Mouse (Mus musculus): Measurements from ENCODE around the gene Plcg1.

The Plcg1 gene

DNA sequence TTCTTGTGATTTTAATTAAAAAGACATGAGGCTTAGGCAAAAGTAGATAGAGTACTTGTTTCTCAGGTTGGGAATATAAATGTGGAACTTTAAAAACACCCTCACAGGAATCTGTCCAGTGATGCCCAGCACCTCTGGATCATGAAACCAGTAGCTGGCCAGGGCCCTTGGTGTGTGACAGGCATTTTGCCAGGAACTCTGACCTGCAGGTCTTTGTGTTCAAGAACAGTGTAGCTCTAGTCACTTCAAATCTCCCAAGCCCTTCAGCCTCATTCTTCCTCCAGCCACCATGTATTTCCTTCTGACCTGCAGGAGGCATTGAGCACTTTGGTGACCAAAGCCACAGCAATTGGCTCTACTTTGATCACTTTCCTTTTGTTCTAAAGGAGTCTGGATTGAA lies 39.3 kb downstream of the Plcg1 start:
- DNase-seq (ENCODE audit: low spot score), result no peak

DNA sequence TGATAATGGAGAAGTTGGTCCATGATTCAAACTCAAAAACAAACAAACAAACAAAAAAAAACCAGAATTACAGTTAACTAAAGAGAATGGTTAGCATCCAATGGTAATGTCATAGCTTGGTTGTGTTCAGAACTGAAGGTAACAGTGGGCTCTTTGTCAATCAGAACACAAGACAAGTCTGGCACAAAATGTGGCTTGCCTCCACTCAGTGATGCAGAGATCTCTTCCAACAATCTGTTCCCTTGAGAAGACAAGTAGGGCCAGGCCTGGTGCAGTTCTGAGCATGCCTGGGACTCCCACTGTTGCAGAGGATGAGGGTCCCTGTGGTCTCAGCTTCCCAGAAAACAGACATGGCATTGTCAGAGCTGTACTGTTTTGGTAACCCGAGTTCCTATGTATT lies 39.8 kb downstream of the Plcg1 start:
- DNase-seq (ENCODE audit: low spot score), result no peak

DNA sequence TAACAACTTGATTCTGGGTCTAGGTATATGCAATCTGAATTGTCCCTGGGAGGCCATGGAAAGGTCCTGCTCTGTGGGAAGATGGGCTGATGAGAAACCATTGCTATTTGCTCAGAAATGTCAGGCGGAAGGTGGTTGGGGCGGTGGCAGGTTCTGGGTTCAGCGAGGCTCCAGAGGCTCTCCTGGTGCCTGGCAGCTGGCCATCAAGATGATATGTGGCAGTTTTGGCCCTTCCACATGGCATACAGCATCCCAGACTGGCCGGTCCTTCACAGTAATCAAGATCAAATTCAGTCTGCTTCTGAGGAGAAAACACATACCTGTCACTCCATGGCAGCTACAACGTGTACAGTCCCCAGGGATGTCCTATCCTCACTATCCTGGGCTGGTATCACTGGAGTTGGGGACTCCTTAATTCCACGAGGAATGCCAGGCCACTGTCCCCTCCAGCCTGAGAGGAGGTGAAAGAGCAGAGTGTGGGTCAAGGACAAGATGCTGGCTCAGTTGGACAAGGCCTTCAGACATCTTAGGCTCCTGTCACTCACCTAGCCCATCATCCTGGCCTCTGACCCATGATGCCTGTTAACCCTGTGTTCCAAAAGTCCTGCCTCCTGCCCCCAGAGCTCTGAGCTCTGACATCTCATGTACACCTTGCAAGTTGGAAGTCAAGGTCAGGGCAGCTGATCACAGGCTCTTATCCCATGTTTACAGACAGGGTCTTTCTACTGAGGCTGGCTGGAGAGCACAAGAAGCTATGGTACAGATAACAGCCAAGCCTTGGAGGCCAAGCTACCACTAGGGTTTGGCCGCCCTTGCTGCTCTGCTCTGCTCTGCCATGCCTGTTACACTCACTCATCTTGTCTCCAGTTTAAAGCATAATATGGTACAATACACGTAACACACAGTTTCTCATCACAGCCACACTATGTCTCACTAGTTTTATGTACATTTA lies 40.5 kb downstream of the Plcg1 start:
- DNase-seq (ENCODE audit: low spot score), result no peak

DNA sequence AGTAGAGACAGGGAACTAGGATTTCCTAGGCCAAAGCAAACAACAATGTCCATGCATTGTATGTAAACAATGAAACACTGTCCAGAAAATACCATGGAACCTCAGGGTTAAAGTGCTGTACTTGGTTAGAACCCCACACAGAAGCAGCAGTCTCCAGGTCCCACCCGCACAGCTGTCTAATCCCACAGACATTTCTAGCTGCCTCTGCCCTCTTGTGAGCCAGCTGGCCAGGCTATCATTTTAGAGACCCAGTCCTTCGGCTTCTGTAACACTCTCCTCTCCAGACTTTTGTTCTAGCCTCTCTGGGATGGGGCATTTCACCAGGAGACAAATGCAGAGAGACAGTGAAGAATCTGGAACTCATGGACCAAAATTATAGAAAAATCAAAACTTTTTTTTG lies 46.9 kb downstream of the Plcg1 start:
- DNase-seq (ENCODE audit: low spot score), result no peak

DNA sequence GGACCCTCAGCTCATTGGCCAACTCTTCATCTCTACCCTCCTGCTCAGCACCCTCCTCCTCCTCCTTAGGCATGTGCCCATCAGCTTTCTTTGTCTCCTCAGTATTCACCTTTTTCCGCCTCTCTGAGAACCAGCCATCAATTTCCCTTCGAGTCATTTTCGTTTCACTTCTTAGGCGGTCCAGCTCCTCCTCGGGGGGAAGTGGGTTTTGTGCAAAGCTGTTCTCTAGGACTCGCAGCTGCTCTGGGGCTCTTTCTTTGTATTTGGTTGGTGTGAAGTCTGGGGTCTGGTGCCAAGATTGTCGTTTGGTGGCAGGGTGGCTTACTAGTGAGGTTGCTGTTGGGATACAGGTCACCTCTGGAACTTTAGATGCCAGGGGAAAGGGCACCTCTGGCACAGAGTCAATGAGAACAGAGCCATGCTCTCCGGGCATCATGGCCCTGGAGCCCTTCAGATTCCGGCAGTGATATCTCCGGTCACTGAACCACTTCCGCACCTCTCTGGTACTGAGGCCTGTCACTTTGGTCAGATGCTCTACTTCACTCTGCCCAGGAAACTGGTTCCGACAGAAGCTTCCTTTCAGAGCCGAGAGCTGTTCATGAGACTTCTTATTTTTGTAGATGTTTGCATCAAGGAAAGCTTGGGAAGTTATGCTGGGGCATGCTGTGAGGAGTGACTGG lies 49.2 kb downstream of the Plcg1 start:
- no peak for DNase-seq (ENCODE audit: low spot score)

DNA sequence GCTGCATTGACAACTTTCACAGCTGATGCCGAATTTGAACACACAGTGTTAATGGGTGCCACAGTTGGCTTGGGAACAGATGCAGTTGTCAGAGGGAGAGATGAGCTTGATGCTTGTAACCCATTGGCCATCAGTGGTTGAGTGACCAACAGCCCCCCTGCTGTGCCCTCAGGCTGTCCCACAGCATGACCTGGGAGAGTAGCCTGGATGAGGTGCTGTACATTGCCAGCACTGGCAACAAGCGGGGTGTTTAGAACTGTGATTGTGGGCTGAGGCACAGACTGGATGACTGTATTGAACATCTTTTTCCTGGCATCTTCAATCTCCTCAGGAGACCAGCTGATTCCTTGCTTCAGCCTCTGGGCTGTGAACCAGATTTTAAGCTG lies 49.7 kb downstream of the Plcg1 start:
- DNase-seq (ENCODE audit: low spot score), result no peak

DNA sequence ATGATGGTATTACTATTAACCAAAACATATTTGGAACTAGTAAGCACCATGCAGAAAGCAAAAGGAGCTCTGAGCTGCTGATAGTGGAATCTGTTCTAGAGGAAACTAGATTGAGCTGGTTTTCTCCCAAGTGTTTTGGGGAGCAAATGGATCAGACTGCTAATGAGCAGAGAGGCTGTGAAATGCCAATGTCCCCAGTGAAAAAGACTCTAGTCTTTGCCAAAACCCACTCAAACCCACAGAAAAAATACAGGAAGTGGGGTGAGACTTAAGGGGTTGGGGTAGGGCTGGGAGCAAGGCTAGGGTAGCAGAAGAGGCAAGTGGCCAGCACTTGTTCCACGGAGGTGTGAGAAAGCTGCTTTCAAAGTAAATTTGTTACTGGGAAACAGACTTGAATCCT lies 55.2 kb downstream of the Plcg1 start:
- DNase-seq (ENCODE audit: low spot score), result no peak

DNA sequence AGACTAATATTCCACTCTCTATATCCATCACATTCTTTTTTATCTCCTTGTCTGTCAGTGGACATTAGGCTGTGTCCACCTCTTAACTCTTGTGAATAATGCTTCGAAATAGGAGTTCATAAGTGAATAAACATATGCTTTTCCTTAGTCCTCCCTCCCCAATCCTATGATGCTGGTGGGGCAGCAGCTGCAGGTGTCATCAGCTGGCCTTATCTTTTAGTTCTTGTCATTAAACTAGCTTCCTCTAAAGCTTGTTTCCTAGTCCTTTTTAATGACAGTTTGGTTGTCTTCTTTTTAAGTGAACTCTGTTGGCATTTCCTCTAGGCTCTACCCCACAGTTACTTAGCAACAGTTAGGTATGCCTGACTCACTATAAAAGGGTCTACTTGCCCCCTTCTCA lies 57.9 kb downstream of the Plcg1 start:
- DNase-seq (ENCODE audit: low spot score), result no peak

DNA sequence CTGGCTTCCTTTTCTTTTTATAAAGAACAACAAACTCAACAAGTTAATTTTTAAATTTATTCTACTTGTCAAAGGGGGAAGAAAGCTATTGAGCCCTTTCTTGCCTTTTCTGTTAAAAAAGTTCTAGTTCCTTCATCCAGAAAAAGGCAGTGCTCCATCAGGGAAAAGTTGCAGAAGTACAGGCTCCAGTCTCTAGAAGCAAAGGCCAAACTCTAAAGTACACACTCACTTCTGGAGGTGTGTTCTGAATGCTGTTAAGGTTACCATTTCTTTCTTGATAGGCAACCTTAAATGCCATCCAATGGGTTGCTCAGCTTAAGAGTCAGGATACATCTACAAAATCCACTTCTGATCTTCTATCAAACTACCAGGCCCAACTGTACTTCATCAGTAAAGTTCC lies 58.6 kb downstream of the Plcg1 start:
- no peak for DNase-seq (ENCODE audit: low spot score)

DNA sequence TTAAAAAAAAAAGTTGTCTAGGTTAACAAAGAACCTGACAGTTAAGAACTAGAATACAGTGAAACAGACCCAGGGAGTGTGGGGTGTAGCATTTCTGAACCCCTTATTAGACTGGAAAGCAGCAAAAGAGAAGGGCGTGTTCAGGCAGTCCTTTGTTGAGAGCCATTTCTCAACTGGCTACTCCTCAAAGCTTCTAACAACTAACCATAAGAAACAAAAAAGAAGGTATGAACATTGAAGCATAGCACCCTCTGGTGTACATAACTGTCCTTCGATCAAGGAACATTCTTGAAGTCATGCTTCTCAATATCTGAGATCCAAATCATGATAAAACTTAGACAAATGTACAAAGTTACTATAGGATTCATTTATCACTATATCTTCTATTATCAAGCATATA lies 62.0 kb downstream of the Plcg1 start:
- DNase-seq (ENCODE audit: low spot score), result no peak

DNA sequence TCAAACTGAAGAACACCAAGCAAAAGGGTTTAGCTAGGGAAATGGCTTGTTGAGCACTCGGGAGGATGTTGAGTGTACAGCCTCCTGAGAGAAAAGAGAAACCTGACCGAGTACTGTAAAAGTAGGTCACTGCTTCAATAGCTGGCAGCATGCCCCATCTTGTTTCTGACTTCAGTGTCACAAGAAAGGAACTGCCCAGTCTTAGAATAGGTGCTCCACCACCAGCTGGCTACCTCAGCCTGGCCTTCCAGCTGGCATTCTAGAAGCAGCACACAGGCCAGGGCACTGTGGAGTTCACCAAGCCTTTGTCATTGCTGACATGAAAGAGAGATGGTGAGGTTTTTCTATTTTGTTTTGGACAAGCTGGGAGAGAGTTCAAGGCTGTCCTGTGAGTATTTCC lies 65.9 kb downstream of the Plcg1 start:
- peak; percentile 31 for DNase-seq (ENCODE audit: low spot score)

DNA sequence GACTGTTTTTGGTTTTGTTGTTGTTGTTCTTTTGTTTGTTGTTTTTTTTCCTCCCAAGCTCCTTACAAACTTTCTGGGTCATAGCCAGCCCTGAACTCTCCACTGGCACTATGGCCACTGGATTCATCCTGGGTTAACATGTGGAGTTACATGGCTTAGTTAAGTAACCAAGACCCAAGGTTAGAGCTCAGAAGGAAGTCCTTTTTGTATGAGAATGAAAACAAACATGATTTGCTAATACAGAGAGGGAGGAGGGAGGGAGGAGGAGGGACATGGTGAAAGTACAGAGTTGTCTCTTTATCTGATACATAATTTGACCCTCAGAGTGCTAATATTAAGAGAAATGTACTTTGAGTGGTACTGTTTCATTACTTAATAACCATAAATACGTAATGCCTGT lies 67.1 kb downstream of the Plcg1 start:
- no peak for DNase-seq (ENCODE audit: low spot score)

DNA sequence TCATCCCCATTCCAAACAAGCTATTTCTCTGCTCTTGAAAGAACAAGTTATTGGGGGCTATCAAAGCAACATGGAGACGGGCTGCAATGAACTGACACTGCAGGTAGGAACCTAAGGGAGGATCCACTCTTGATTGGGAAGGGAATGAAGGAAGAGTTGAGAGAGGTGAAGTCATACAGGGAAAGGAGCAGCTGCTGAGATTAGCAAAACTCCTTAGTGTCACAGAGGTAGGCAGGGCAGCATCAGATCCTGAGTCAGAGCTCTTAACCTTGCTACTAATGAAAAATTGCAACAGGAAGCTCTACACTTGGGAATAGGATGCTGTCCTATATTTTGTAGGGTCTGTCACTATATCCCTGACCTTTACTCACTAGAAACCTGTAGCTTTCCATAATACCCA lies 69.9 kb downstream of the Plcg1 start:
- DNase-seq (ENCODE audit: low spot score), result no peak

DNA sequence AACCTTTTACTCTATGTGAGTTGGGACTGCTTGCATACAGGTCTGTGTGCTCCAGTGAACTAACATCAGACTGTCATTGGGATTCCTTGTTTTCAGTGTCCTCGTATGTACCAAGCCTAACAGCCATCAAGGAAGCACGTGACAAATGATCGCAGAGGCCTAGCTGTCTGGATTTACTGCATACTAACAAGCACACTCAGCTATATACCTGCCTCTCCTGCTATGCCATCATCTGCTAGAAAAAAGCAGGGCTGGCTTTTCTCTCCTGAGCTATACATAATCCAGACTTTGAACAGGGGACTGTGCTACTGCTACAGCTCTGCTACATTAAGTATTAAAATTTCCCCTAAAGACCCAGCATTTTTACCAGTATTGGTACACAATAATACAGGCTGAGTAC lies 71.2 kb downstream of the Plcg1 start:
- no peak for DNase-seq (ENCODE audit: low spot score)

DNA sequence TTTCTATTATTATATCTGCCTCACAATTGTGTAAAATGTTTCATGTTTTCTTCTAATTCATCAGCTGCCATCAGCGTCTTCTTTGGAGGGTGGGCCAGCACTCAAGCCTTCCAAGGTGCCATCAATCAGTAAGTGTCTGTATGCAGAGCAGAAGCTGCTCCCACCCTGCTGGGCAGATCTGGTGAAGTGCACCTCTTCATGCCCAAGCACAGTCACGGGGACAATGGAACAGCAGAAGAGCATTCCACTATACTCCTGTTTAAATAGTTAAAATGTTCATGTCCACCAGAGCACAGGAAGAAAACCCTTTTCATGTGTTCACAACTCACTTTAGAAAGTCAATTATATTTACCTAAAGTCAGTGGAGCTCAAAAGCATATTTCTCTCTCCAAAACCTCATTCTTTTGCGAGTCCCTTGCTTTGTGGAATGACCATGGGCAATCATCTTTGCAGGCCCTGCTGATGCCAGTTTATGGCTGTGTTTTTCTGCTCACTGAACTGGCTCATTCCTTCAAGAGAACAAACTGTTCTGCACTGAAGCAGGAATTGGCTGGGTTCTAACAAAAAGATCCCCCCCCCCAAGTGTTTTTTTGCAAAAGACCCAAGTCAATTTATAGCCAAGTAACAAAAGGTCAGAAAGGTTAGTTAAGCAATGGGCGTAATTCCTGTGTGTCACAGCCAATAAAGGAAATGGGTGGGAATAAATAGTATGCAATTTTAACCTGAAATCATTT lies 73.9 kb downstream of the Plcg1 start:
- DNase-seq (ENCODE audit: low spot score), result no peak

DNA sequence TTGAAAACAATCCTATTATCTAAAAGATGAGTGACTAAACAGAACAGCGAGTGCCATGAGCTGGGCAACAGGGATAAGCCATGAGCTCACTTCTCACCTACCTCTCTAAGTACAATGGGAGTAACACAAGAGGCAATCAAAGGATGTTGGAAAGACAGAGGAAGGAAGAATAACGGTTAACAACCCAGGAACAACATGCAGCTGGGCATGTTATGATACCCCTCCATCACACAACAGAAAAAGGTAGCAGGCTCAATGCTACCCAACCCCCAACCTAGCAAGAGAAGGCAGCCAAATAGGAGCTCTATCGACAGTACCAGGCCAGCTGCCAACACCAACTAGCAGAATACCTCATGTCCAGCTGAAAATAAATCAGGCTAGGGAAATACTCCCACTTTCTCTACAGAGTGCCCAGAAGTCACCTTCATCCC lies 75.0 kb downstream of the Plcg1 start:
- no peak for DNase-seq (ENCODE audit: low spot score)

DNA sequence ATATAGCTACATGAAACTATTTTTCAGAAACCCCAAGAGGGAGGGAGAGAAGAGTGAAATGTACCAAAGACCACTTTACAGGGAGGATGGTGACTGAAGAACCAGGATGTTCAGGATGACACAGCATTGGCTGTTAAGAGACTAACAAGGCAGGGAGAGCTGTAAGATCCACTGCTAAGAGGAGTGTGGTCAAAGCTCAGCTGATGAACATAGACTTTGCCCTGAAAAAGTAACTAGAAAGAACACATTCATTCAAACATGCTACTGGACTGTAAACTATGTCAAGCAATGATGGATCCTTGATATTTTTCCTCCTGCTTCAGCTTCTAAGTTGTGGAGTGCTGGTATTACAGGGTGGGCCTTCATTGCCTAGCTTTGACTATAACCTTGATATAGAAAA lies 79.3 kb downstream of the Plcg1 start:
- no peak for DNase-seq (ENCODE audit: low spot score)

DNA sequence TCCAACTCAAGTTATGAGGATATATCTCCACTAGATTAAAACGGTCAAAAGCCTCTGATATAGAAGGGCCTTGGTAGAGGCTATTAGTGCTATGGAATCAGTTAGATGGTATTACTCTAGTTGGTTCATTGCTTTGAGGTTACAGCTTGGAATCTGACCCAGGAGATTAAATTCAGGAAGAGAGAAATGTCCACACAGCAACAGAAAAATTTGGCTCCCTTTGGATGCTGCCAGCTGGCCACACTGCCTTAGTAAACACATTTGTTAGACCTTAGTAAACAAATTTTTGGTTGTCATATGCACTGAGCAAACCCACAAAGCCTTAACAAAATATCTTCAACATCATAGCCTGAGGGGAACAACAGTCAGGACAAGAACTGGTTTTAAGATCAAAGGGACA lies 79.7 kb downstream of the Plcg1 start:
- DNase-seq (ENCODE audit: low spot score), result no peak

Data from ovary, postnatal 14 days (tissue).